Mouse (Mus musculus) lung, adult 2 months (tissue): ENCODE measurements around the gene 4930519G04Rik.

ENCODE experiments used
- CTCF ChIP-seq: fragments of 200-500 bp; IDR thresholded peaks from 2 replicates; pipeline ENCODE4 v1.5.1; 2011; ENCODE audit warnings: mild to moderate bottlenecking, low read length, control low read depth; ENCODE audit not compliant: insufficient read depth
- POLR2A ChIP-seq: fragments of 200-500 bp; IDR thresholded peaks from 2 replicates; pipeline ENCODE4 v1.6.1; 2011; ENCODE audit warnings: low read depth, mild to moderate bottlenecking, control low read depth, low read length, borderline replicate concordance; ENCODE audit errors: extremely low read depth

DNA sequence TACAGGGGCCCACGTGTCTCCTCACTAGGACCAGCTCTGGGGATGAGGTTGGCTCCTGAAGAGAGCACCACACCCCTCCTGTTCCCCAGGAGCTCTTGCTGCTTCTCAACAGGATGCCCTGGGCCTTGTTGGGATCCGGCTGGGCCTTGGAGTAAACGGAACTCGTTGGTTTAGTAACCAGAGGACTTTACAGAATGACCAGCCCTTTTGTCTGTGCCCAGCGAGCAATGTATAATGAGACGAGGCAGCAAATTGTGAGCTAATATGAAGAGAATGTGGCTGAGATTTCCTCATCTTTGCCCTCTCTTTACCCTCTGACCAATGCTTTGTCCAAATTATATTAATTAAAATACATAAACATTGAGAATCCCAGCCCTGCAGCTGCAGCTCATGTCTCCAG lies 22.9 kb downstream of the 4930519G04Rik start:
- no peak for TF ChIP-seq CTCF
- no peak for TF ChIP-seq POLR2A
